Mouse (Mus musculus) urinary bladder, adult 18-20 months (tissue): ENCODE data around the gene Lrrc31.
A peak's percentile ranks its signal among the peaks of the same experiment; 100 is the strongest.

Experiments
- DNase-seq, 2 experiments: peaks; one replicate each; pipeline ENCODE4 v3.0.0; 2022; ENCODE audit warnings: low spot score in 2 of 2, mixed read lengths in 2 of 2

Lrrc31 gene

DNA sequence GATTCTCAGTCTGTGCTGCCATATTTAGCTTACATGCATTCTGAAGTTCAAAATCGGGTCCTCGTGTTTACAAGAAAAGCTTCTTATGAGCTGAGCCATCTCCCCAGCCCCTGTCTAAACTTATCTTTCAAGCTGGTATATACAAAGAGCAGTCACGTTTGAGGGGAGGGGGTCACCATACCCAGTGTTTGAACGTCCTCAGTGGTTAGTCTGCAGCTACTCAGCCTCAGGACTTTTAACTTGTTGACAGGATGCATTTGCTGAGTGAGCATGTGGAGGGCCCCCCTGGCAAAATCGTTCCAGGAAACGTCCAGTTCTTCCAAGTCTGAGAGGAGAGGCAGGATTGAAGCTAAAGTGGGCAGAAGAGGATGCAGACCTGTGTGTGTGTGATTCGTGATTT lies 8.7 kb downstream of the Lrrc31 start:
- DNase-seq: no peak

GRCm38 (mm10) chr3:30687216-30687615 lies 12.4 kb downstream of the Lrrc31 start:
- no peak for DNase-seq

GRCm38 (mm10) chr3:30683190-30683589 lies 16.5 kb downstream of the Lrrc31 start:
- no peak for DNase-seq

- DNase-seq: no peak
Observed at GRCm38 (mm10) chr3:30658486-30658885, 41.2 kb downstream of the Lrrc31 start.

DNA sequence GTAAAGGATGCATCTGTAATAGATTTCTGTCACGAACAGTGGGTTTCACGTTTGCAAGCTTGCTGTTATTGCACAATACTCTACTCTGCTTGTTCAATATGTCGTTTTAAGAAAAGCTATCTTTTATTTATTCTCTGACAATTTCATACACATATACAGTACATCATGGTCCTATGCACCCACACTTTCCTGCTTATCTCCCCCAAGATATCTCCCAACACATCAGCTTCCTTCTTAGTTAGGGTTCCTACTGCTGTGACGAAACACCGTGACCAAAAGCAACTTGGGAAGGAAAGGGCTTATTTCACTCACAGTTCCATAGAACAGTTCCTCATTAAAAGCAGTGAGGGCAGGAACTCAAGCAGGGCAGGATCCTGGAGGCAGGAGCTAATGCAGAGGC lies 43.7 kb downstream of the Lrrc31 start:
- DNase-seq: no peak

- peak; percentile 6 to 30 for DNase-seq
Observed at GRCm38 (mm10) chr3:30650062-30650841, 49.4 kb downstream of the Lrrc31 start.

DNA sequence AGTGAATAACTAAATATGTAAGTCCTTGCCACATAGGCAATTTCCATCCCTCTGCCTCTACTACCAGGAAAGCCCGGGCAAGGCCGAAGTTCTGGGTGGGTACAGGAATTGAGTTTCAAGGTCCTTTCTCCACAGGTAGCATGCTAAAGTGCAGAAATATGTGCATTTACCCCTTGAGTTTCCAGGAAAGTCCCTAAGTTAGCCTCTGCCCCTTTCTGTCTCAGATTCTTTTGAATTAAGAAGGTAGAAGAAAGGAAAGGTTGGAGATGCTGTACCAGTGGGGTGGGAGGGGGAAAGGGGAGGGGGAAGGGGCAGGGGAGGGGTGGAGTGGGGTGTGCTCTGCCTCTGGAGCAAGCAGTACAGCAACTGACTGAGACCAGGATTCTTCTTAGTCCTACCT lies 51.2 kb downstream of the Lrrc31 start:
- no peak for DNase-seq

DNA sequence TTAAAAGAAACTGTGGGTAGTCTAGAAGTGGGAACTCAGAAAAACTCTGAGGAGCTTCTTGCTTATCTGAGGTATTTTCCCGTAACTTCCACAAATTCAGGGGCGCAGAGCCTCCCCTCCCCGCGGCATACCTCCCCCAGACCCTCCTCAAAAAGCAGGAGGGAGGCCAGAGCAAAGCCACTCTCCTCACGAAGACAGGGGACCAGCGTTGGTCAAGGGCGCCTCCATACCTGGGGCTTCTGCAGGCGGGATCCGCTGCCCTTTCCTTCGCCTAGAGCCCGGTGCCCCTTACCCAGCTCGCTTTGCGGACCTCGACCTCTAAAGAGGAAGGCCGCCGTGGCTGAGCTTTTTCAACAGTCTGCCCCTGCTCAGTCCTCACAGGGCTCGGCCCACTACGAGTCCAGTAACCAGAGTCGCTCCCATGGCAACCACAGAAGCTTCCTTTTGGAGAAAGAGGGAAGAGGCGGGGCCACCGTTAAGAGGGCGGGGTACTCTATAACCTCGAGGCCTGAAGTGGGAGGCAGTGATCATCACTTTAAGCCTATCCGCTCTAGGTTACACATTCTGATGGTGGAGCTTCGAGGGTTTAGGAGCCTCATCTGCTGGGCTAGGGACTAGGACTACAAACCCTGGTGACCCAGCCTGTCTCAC lies 52.1 kb downstream of the Lrrc31 start, which contains the start of gene Lrrc34:
Gene Lrrc34, minus strand, starts transcription at position 430 of the 651 bp plus-strand sequence.
- peak; percentile 3 to 5 for DNase-seq

DNA sequence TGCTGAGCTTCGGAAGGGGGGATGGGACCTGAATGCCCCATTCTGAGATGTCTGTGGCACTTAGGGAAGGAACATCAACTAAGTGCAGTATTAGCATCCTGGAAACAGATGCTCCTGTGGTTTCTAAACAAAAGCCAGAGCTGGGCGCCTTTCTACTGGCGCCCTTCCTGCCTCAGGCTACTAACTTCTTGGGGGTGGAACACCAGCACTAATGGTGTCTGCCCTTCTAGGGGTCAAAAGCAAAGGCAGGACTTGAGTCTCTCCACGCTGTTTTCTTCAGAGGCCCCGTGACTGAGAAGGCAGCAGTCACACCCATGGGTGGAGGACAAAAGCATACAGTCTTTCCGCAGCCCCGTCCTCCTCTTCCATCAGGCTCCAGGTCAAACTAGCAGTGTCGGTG lies 52.9 kb downstream of the Lrrc31 start:
- DNase-seq: no peak

DNA sequence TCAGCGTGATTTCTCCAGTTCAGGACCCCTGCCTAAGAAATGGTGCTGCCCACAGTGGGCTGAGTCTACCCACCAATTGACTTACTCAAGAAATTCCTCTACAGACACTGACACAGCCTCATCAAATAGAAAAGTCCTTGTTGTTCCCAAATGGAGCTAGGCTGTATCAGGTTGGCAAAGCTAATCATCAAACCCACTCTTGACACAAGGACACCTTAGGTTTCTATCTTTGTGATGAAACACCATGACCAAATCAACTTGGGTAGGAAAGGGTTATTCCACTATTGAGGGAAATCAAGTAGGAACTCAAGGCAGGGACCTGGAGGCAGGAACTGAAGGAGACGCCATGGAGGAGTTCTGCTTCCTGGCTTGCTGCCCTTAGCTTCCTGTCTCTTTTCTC lies 55.4 kb downstream of the Lrrc31 start, which contains the start of gene Lrriq4:
Gene Lrriq4, plus strand, starts transcription at position 301 of the 400 bp plus-strand sequence.
- DNase-seq: no peak

- DNase-seq: no peak
Observed at GRCm38 (mm10) chr3:30635629-30636028, 64.0 kb downstream of the Lrrc31 start.

DNA sequence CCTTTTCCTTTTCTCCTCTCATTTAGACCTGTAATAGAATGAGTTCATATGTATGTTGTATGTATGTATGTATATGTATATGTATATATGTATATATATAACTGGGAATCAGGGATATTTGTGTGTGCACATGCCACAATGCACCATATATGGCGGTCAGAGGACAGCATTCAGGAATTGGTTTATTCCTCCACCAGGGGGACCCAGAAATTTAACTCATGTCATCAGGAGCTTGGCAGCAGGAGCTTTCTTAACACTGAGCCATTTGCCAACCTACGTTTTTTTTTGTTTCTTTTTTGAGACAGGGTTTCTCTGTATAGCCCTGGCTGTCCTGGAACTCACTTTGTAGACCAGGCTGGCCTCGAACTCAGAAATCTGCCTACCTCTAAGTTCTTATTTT lies 66.0 kb downstream of the Lrrc31 start:
- no peak for DNase-seq
